Mouse (Mus musculus): ENCODE data around the gene Zfp281. TPM values are rescaled to one million over a fixed set of nuclear protein-coding genes. Genes with fewer than 3 reads are reported as not detected.

Gene Zfp281
- polyA plus RNA-seq, 1 experiment from 2014 or later, result 31.5 TPM

DNA sequence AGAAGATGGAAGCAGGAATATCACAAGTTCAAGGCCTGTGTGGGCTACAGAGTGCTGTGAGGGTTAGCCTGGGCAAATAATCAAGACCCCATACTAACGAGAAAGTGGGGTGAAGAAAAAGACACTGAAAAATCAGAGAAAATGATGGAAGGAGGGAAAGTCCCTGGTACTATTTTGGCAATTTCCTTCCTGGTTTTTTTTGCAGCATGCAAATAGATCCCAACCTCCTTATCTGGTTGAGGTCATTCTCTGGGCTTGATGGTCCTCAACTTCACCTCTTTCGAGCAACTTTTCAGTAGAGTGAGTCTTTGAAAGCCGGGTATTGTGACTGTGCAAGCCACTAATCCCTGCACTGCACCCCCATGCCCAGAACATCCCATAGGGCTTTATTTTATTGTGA is 24.6 kb upstream of the Zfp281 start:
- Histone ChIP-seq H3K4me1 (no peaks in the 10 kb centered on the region), H3K9ac (no peak overlapping the region), H3K36me3 (no peaks in the 10 kb centered on the region), H3K4me2 (replicated peaks) (no peak overlapping the region), H3K27ac (no peak overlapping the region), H3K4me3 (no peak overlapping the region), H3K27me3 (no peaks in the 10 kb centered on the region), H3K9me3 (no peaks in the 10 kb centered on the region)
- 78% methylated on average over 3 of the region's 3 CpGs for WGBS
- ATAC-seq (ENCODE audit: insufficient number of reproducible peaks, insufficient read depth, low FRiP score, low TSS enrichment), result no peak

DNA sequence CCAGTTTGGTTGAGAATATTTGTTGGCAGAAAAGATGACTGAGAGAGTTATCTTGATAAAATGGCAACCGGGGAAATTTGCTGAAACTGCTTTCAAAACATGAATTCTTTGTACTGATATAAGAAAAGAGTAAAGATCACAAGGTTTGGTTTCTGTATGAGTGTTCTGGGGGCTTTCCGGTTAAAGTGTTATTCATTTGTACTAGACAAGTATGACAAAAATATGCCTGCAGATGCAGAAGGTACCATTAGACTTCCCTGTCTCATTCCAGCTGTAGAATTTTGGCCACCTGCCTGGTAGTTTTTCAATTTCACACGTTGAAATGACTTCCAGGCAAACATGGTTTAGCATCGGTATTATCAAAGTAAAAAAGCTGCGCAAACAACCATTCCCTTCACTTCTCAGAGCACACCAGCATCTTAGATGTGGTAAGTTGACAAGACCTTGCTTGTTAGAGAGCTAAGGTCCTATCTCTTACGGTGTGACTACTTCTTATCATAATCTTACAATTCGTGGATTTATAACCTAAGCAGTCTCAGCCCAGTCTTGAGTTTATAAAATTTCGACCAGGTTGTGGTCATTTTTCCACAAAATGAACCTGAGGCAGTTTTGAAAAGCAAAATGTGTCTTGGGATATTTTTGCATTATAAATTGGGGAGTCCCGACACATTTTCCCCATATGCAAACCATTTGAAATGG is 23.9 kb upstream of the Zfp281 start:
- ATAC-seq (ENCODE audit: insufficient number of reproducible peaks, insufficient read depth, low FRiP score, low TSS enrichment), result no peak
- Histone ChIP-seq H3K27me3 (no peaks in the 10 kb centered on the region), H3K4me1 (no peaks in the 10 kb centered on the region), H3K9ac (no peak overlapping the region), H3K4me3 (no peak overlapping the region), H3K4me2 (replicated peaks) (no peak overlapping the region), H3K27ac (no peak overlapping the region), H3K36me3 (no peaks in the 10 kb centered on the region), H3K9me3 (no peaks in the 10 kb centered on the region)
- 80% methylated on average over 9 of the region's 9 CpGs for WGBS

DNA sequence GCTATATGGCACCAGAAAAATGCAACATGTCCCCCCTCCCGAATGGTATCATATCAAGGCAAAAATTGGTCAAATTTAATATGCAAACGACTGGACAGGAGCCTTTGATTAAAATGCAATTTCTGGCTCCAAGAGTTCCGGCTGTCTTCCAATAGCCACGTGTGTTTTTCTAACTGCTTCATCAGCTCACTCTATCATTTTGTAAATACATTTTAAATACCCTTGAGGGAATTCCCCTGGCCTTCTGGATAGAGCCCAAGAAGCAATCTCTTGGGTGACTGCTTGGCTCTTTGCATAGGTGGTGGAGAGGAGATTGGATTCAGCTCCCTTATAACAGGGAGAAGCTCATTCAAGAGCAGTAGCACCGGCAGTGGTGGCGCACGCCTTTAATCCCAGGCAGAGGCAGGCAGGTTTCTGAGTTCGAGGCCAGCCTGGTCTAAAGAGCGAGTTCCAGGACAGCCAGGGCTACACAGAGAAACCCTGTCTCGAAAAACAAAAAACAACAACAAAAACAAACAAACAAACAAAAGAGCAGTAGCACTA is 23.3 kb upstream of the Zfp281 start:
- WGBS, result 85% methylated on average over 10 of the region's 10 CpGs

DNA sequence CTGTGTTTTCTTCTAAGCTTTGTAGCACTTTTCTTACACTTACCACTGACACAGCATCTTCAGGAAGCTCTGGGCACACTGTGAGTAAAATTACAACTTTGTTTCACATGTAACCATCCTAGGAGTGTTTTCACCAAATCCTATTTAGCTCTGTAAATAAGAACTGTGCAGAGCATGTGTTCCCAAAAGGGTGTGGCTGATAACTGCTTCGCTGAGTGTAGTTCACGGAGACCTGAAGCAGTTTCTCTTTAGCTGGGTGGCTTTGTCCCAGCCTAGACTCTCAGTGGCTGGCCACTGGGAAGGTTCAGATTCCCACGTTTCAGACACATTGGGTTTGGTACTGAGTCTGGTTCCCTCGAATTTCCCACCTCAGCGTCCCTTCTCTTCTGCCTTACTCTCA is 22.4 kb upstream of the Zfp281 start:
- Histone ChIP-seq H3K27ac (no peak overlapping the region), H3K4me1 (no peaks in the 10 kb centered on the region), H3K9me3 (no peaks in the 10 kb centered on the region), H3K4me2 (replicated peaks) (no peak overlapping the region), H3K27me3 (no peaks in the 10 kb centered on the region), H3K4me3 (no peak overlapping the region), H3K9ac (no peak overlapping the region), H3K36me3 (no peaks in the 10 kb centered on the region)
- 74% methylated on average over 5 of the region's 5 CpGs for WGBS
- no peak for ATAC-seq (ENCODE audit: insufficient number of reproducible peaks, insufficient read depth, low FRiP score, low TSS enrichment)

More for the DNA sequence above, 23.3 kb upstream of the Zfp281 start:
- Histone ChIP-seq H3K27ac (no peak overlapping the region), H3K27me3 (no peaks in the 10 kb centered on the region), H3K36me3 (no peaks in the 10 kb centered on the region), H3K4me3 (no peak overlapping the region), H3K4me2 (replicated peaks) (no peak overlapping the region), H3K4me1 (no peaks in the 10 kb centered on the region), H3K9ac (no peak overlapping the region), H3K9me3 (no peaks in the 10 kb centered on the region)
- ATAC-seq (ENCODE audit: insufficient number of reproducible peaks, insufficient read depth, low FRiP score, low TSS enrichment), result no peak

DNA sequence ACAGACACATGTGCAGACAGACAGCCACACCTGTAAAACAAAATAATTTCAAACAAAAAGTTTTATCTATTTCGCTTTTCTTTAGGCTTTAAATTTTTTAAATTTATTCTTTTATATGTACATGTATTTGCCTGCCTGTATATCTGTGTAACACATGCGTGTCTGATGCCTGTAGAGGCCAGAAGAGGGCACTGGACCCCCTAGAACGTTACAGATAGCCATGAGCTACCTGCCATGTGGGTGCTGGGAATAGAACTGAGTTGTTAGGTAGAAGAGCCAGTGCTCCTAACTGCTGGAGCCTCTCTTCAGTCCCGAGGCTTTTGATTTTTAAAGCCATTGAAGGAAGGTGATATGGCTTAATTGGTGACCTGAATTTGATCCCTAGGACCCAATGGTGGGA is 20.5 kb upstream of the Zfp281 start:
- no peak overlapping the region for H3K4me2 ChIP-seq (replicated peaks)
- no peak overlapping the region for H3K4me3 ChIP-seq
- H3K4me1 ChIP-seq, result no peaks in the 10 kb centered on the region
- H3K9ac ChIP-seq, result no peak overlapping the region
- H3K27me3 ChIP-seq, result no peaks in the 10 kb centered on the region
- H3K9me3 ChIP-seq, result no peaks in the 10 kb centered on the region
- no peak for ATAC-seq (ENCODE audit: insufficient number of reproducible peaks, insufficient read depth, low FRiP score, low TSS enrichment)
- H3K27ac ChIP-seq, result no peak overlapping the region
- 77% methylated on average over 4 of the region's 4 CpGs for WGBS
- H3K36me3 ChIP-seq, result no peaks in the 10 kb centered on the region

DNA sequence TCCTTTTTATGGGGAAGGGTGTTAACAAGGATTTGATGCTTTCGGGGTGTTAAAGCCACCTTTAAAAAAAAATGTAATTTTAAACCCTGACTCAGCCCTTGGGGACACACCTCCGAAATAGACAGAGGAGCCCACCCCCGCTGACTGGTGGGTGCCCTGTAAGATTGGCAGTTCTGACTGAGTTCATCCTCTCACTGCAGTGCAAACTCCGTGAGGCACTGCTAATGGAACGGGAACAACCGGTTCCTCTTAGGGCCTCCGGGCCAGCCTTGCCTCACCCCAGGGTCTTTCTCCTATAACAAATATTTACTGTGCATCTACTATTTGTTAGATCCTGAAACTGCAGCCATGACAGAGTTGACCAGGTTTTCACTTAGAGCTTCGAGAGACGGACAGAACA is 18.9 kb upstream of the Zfp281 start:
- Histone ChIP-seq H3K4me2 (replicated peaks) (no peak overlapping the region), H3K4me3 (no peak overlapping the region), H3K4me1 (no peaks in the 10 kb centered on the region), H3K27ac (no peak overlapping the region), H3K9ac (no peak overlapping the region), H3K36me3 (no peaks in the 10 kb centered on the region), H3K9me3 (no peaks in the 10 kb centered on the region), H3K27me3 (no peaks in the 10 kb centered on the region)
- 75% methylated on average over 9 of the region's 9 CpGs for WGBS
- ATAC-seq (ENCODE audit: insufficient number of reproducible peaks, insufficient read depth, low FRiP score, low TSS enrichment), result no peak

DNA sequence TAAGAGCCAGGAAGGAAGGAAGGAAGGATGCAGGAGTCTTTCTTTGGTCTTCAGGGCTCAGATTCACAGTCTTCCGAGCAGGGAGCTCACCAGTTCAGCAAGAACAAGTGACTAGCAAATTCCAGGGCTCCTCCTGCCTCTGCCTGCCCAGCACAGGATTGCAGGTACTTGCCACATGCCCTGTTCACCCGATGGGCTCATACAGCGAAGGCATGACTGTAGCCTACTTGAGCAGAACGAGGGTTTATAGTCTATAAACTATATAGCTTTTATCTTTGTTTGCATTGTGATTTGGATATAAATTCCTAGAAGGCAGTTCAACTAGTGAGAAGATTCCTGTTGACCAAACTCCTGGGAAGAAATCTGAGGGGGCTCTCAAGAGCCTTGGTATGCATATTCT is 18.4 kb upstream of the Zfp281 start:
- no peaks in the 10 kb centered on the region for H3K4me1 ChIP-seq
- H3K9ac ChIP-seq, result no peak overlapping the region
- H3K27ac ChIP-seq, result no peak overlapping the region
- H3K27me3 ChIP-seq, result no peaks in the 10 kb centered on the region
- H3K36me3 ChIP-seq, result no peaks in the 10 kb centered on the region
- H3K9me3 ChIP-seq, result no peaks in the 10 kb centered on the region
- H3K4me2 ChIP-seq (replicated peaks), result no peak overlapping the region
- ATAC-seq (ENCODE audit: insufficient number of reproducible peaks, insufficient read depth, low FRiP score, low TSS enrichment), result no peak
- 85% methylated on average over 4 of the region's 4 CpGs for WGBS
- no peak overlapping the region for H3K4me3 ChIP-seq

DNA sequence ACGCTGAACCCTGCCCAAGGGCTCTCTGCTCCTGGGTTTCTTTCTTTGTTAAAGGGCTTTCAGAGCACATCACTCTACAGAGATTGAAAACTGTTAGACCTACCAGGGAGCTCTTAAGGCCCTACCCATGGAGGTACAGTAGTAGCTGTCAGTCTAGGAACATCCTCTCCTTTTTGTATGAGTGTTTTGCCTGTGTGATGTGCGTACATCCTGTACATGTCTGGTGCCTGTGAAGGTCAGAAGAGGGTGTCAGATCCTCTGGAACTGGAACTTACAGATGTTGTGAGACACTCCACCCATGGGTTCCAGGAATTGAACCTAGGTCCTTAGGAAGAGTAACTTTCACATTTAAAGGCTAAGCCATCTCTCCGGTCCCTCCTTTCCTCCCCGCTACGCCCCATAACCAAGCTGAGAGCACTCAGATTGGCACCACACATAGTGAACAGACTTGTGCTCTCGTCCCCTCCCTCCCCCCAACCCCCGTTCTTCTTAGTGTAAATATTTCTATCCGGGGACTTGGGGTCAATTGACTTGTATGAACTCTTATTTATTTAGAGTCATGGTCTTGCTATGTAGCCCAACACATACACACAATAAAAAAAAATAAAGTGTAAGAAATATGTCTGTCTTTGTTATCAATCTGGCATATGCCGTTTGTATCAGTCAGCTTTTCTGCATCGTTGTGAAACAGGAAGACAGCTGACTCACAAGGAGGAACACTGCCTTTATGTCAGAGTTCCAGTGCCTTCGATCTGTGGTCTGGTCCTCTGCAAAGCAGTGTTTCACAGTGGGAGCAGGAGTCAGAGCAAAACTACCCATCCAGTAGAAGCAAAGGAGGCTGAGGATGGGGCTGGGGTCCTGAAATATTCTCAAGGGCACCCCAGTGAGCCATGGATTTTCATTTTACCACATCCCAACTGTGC is 16.1 kb upstream of the Zfp281 start:
- no peaks in the 10 kb centered on the region for H3K9me3 ChIP-seq
- no peaks in the 10 kb centered on the region for H3K36me3 ChIP-seq
- H3K9ac ChIP-seq, result no peak overlapping the region
- H3K27ac ChIP-seq, result no peak overlapping the region
- no peak overlapping the region for H3K4me3 ChIP-seq
- no peak overlapping the region for H3K4me2 ChIP-seq (replicated peaks)
- ATAC-seq (ENCODE audit: insufficient number of reproducible peaks, insufficient read depth, low FRiP score, low TSS enrichment), result no peak
- no peaks in the 10 kb centered on the region for H3K27me3 ChIP-seq
- no peaks in the 10 kb centered on the region for H3K4me1 ChIP-seq
- 80% methylated on average over 11 of the region's 11 CpGs for WGBS

DNA sequence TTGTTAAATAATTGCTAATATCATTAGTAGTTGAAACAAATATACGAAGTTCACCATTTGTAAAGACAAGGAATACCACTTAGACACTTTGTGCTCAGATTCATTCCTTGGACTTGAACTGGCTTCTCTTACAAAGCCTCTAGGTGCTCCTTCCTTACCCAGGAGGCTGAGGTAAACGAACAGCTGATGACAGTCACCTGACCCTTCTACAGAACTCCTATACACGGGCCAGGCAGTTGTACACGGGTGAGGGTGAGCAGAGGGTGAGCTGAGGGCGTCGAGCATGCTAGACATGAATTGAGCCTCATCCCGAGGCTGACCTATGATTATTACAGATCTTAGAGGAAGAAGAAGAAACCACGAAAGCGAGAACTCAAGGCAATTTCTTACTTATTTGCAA is 12.9 kb upstream of the Zfp281 start:
- no peak overlapping the region for H3K27ac ChIP-seq
- no peak overlapping the region for H3K4me2 ChIP-seq (replicated peaks)
- H3K36me3 ChIP-seq, result no peaks in the 10 kb centered on the region
- WGBS, result 81% methylated on average over 9 of the region's 9 CpGs
- H3K27me3 ChIP-seq, result no peaks in the 10 kb centered on the region
- no peak overlapping the region for H3K4me3 ChIP-seq
- H3K9me3 ChIP-seq, result no peaks in the 10 kb centered on the region
- ATAC-seq (ENCODE audit: insufficient number of reproducible peaks, insufficient read depth, low FRiP score, low TSS enrichment), result no peak
- H3K9ac ChIP-seq, result no peak overlapping the region
- H3K4me1 ChIP-seq, result no peaks in the 10 kb centered on the region

DNA sequence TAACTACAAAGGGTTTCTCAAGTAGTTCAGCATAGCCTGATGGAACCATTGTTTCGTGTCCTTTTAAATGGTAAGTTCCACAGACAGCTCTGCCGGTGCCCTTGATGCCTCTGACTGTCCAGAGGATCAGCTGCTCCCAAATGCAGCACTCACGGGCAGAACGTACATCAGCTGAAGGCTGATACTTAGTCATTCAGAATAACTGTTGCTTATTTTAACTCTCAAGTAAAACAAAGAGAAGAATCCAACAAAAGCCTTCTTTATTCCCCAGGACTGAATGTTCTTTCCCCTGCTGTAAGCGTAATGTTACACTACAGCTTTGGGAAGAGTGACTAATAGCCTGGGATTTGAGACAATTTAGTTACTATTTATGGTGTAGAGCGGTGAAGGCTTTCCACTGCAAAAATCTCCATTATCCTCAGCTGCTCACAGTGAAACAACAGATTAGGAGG is 11.4 kb upstream of the Zfp281 start:
- Histone ChIP-seq H3K36me3 (no peaks in the 10 kb centered on the region), H3K4me1 (no peaks in the 10 kb centered on the region), H3K4me2 (replicated peaks) (no peak overlapping the region), H3K9me3 (no peaks in the 10 kb centered on the region), H3K27ac (no peak overlapping the region), H3K9ac (no peak overlapping the region), H3K4me3 (no peak overlapping the region), H3K27me3 (no peaks in the 10 kb centered on the region)
- WGBS, result 39% methylated on average over 6 of the region's 6 CpGs
- ATAC-seq (ENCODE audit: insufficient number of reproducible peaks, insufficient read depth, low FRiP score, low TSS enrichment), result no peak

DNA sequence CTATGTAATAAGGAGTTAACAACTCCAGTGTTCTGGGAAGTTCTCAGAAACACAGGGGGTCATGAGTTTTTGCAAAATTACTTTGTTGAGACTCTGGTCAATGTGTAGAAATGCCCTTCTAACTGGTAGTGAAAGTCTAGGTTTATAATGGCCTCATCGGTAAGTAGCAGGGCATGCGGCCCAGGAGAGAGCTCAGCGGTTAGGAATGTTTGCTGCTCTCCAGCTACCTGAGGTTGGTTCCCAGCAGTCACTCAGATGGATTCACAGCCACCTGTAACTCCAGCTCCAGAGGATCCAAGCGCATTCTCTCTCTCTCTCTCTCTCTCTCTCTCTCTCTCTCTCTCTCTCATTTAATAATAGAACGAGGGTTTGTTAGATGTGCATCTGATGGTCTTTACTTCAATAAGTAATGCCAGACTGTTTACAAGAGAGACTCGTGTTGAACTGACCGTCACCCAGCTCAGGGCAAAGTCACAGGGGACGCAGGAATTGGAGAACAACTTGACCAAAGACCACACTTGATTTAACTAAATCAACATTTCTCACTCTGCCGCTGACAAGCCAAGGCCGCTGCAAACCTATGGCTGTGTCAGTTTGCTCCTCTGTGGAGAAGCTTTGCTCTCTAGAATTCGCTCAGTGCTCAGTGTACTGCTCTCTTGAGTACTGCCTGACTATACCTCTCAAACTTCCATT is 9.8 kb upstream of the Zfp281 start:
- Histone ChIP-seq H3K4me3 (no peak overlapping the region), H3K36me3 (no peaks in the 10 kb centered on the region), H3K27me3 (no peaks in the 10 kb centered on the region), H3K4me1 (no peaks in the 10 kb centered on the region), H3K9me3 (no peaks in the 10 kb centered on the region), H3K4me2 (replicated peaks) (no peak overlapping the region), H3K27ac (no peak overlapping the region), H3K9ac (no peak overlapping the region)
- 84% methylated on average over 11 of the region's 11 CpGs for WGBS
- no peak for ATAC-seq (ENCODE audit: insufficient number of reproducible peaks, insufficient read depth, low FRiP score, low TSS enrichment)
